Mouse (Mus musculus) limb, embryonic 14.5 days (tissue): ENCODE results near the gene Gm20388. TPM values are rescaled to one million over a fixed set of nuclear protein-coding genes. Genes with fewer than 3 reads are reported as not detected.

ENCODE experiments used
- ATAC-seq: fragments of 200-750 bp; cut with Nextera tagmentation; 2 replicates; pipeline ENCODE4 v1.8.0; 2017; ENCODE audit warnings: low read depth, moderate number of reproducible peaks, moderate TSS enrichment; ENCODE audit not compliant: low FRiP score
- DNase-seq: peaks from one replicate; pipeline ENCODE4 v3.0.0-alpha.2; 2015; ENCODE audit warnings: low spot score
- H3K27ac ChIP-seq: fragments of 300-500 bp; sonication (generic); replicated peaks from 2 replicates; pipeline ENCODE4 v1.5.1; 2014; ENCODE audit warnings: low read depth, mild to moderate bottlenecking, low read length, moderate library complexity, mixed read lengths
- H3K27me3 ChIP-seq: fragments of 300-500 bp; sonication (generic); 2 replicates; pipeline ENCODE4 v1.6.1; 2014; ENCODE audit warnings: low read length, mixed read lengths; ENCODE audit not compliant: control insufficient read depth, insufficient read depth
- H3K36me3 ChIP-seq: fragments of 300-500 bp; sonication (generic); 2 replicates; pipeline ENCODE4 v1.6.1; 2014; ENCODE audit warnings: mild to moderate bottlenecking, low read length, moderate library complexity, mixed read lengths; ENCODE audit not compliant: control insufficient read depth, insufficient read depth
- H3K4me1 ChIP-seq: fragments of 300-500 bp; sonication (generic); 2 replicates; pipeline ENCODE4 v1.6.1; 2014; ENCODE audit warnings: antibody characterized with exemption, low read length, mixed read lengths; ENCODE audit not compliant: control insufficient read depth, insufficient read depth
- H3K4me2 ChIP-seq: fragments of 300-500 bp; sonication (generic); replicated peaks from 2 replicates; pipeline ENCODE4 v1.6.1; 2014; ENCODE audit warnings: low read depth, mild to moderate bottlenecking, low read length, moderate library complexity; ENCODE audit not compliant: severe bottlenecking
- H3K4me3 ChIP-seq: fragments of 300-500 bp; sonication (generic); replicated peaks from 2 replicates; pipeline ENCODE4 v1.5.1; 2014; ENCODE audit warnings: low read length
- H3K9ac ChIP-seq: fragments of 300-500 bp; sonication (generic); 2 replicates; pipeline ENCODE4 v1.6.1; 2014; ENCODE audit warnings: mild to moderate bottlenecking, low read depth, low read length, moderate library complexity; ENCODE audit not compliant: severe bottlenecking
- H3K9me3 ChIP-seq: fragments of 300-500 bp; sonication (generic); 2 replicates; pipeline ENCODE4 v1.6.1; 2016; ENCODE audit warnings: low read length; ENCODE audit not compliant: control insufficient read depth
- POLR2A ChIP-seq: fragments of 200-500 bp; IDR thresholded peaks from 2 replicates; pipeline ENCODE4 v1.8.0; 2012; ENCODE audit warnings: inconsistent platforms, mild to moderate bottlenecking, moderate library complexity, borderline replicate concordance; ENCODE audit not compliant: insufficient read depth, insufficient read length; ENCODE audit errors: extremely low read depth
- WGBS: fragments of 180-500 bp; shearing (Covaris S2); extraction: QIAGEN DNeasy Blood & Tissue Kit; methylation state at CpG from one replicate; pipeline ENCODE4 v1.1.7; 2014; 5-methylcytosine and 5-hydroxymethylcytosine counted together
- polyA plus RNA-seq, 2 experiments: library from polyadenylated mRNA; depleted of rRNA in 1 of 2; stranded (reverse) in 1 of 2; unstranded in 1 of 2; fragments of >200 nt; fragmentation: Nextera tagmentation in 1 of 2; extraction: Ambion mirVana in 1 of 2; gene quantifications; 2 replicates each; pipeline versions ENCODE4 v1.2.1 to v1.2.3; 2012 to 2014

Gene Gm20388
- polyA plus RNA-seq, 2 experiments, result 1.9 to 49.9 TPM

DNA sequence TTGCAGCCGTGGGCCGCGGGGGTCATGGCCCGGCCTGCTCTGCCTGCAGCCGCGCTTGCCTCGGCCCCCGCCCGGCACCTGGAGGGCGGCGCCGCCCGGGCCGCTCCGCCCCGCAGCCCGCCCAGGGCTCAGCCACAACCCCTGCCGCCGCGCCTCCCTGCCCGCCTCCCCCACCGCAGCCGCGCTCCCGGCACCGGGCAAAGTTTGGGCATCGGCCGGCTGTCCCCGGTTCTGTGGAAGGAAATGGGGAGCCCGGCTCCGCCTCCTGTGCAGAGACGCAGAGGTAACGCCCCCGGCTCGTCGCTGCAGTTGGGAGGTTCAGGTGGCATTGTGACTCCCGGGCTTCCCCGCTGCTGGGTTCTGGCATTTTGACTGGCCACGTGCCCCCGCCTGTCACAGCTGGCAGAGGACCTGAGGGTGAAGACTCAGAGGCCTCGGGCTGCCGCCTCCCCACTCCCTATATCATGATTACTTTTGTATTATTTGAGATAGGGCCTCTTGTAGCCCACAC is 723.7 kb downstream of the Gm20388 start:
- DNase-seq (no peak), ATAC-seq (peak; percentile 54; the same call in 1 of the 2 replicates)
- Histone ChIP-seq H3K27me3 (0 out of 2 replicates have a peak, but pooled peaks cover 13% of the 10 kb centered on the region), H3K36me3 (no peaks in the 10 kb centered on the region), H3K4me2 (peak overlapping the region; percentile 100), H3K27ac (no peak overlapping the region), H3K4me1 (peaks cover 13% of the 10 kb centered on the region), H3K4me3 (peak overlapping the region; percentile 68), H3K9ac (peak overlapping the region; percentile 66), H3K9me3 (no peaks in the 10 kb centered on the region)
- no peak for TF ChIP-seq POLR2A
- under 1% methylated on average over 31 of the region's 42 CpGs for WGBS

- Histone ChIP-seq H3K4me3 (no peak overlapping the region), H3K9me3 (no peaks in the 10 kb centered on the region), H3K4me1 (no peaks in the 10 kb centered on the region), H3K36me3 (no peaks in the 10 kb centered on the region), H3K4me2 (no peak overlapping the region), H3K27me3 (no peaks in the 10 kb centered on the region), H3K27ac (no peak overlapping the region), H3K9ac (no peak overlapping the region)
- ATAC-seq (no peak), DNase-seq (no peak)
- 45% methylated on average over 8 of the region's 8 CpGs for WGBS
- TF ChIP-seq POLR2A, result no peak
Observed at GRCm38 (mm10) chr8:120641245-120641644, 730.6 kb downstream of the Gm20388 start.

- Histone ChIP-seq H3K4me3 (no peak overlapping the region), H3K27ac (no peak overlapping the region), H3K4me1 (no peaks in the 10 kb centered on the region), H3K4me2 (no peak overlapping the region), H3K9me3 (no peaks in the 10 kb centered on the region), H3K9ac (no peak overlapping the region), H3K36me3 (no peaks in the 10 kb centered on the region), H3K27me3 (no peaks in the 10 kb centered on the region)
- 72% methylated on average over 10 of the region's 10 CpGs for WGBS
- no peak for ATAC-seq
- TF ChIP-seq POLR2A, result no peak
- DNase-seq, result no peak
Observed at GRCm38 (mm10) chr8:120642031-120642662, 731.5 kb downstream of the Gm20388 start.

DNA sequence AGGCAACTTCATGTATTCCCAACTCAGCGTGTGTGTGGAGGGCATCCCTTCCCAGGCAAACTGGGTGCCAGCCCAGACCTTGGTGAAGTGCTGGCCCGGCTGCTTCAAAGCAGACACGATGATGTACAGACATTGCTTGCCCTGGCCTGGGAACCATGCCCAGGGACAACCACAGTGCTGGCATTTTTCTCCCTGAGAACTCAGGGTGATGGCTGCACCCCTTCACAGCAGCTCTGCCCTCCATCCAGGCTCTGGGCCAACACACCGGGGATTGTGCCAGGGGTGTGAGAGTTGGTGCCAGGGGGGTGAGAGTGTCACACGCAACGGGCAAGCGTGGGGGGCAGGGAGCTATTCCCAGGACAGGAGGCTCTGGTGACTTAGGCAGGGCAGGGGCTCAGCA is 734.0 kb downstream of the Gm20388 start:
- peak overlapping the region; percentile 4; the same call in 1 of the 2 replicates for H3K9ac ChIP-seq
- H3K27me3 ChIP-seq, result no peaks in the 10 kb centered on the region
- H3K27ac ChIP-seq, result no peak overlapping the region
- H3K4me3 ChIP-seq, result no peak overlapping the region
- H3K9me3 ChIP-seq, result no peaks in the 10 kb centered on the region
- 75% methylated on average over 7 of the region's 7 CpGs for WGBS
- H3K36me3 ChIP-seq, result no peaks in the 10 kb centered on the region
- ATAC-seq (no peak), DNase-seq (no peak)
- no peak for TF ChIP-seq POLR2A
- no peaks in the 10 kb centered on the region for H3K4me1 ChIP-seq
- no peak overlapping the region for H3K4me2 ChIP-seq

DNA sequence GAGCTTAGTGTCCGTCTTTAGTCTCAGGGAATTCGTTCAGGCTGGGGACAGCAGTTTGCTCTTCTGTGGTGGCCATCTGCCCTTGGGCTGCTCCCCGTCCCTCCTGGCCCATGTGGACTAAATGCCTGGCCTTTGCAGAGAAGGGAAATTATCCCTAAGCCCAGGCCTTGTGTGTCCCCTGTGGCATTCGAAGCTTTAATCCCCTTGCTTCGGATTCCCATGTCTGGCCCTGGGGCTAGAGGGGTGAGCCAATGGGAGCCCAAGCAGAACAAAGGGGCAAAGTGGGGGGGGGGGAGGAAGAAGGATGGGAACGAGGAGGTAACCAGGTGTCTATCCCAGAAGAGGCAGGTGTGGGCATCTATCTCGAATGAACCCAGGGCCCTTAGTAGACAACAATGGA is 736.9 kb downstream of the Gm20388 start, which contains the start of gene 1190005I06Rik:
Gene 1190005I06Rik, minus strand, starts transcription at position 101 of the 400 bp plus-strand sequence.
- H3K27ac ChIP-seq, result no peak within 1 kb of the TSS
- DNase-seq, result no peak
- no peaks in the 10 kb centered on the region for H3K36me3 ChIP-seq
- no peak for TF ChIP-seq POLR2A
- H3K9ac ChIP-seq, result no peak within 1 kb of the TSS
- no peaks in the 10 kb centered on the region for H3K9me3 ChIP-seq
- H3K4me1 ChIP-seq, result no peaks in the 10 kb centered on the region
- no peaks in the 10 kb centered on the region for H3K27me3 ChIP-seq
- WGBS, result 50% methylated on average over 7 of the region's 7 CpGs
- no peak within 1 kb of the TSS for H3K4me2 ChIP-seq
- H3K4me3 ChIP-seq, result no peak within 1 kb of the TSS
- no peak for ATAC-seq
